9 mouse cellular contexts compared by ENCODE assay signal in the genomic region with DNA sequence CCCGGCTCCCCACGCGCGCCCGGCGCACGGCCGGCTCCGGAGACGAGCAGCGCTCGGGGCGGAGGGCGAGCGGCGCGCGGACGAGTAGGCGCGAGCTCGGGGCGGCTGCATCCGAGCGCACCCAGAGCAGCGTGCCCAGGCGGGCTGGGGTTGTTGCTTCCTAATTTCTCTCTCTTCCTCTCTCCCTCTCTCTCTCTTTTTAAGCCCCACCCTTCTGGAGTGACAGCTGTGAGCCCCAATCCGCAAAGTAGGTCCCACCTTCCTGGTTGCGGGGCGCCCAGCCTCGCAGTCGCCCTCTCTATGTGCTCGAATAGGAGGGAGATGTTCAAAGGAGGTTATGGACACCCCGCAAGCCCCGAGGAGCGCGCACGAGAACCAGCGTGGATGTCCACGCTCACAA. TPM values are rescaled to one million over a fixed set of nuclear protein-coding genes. Genes with fewer than 3 reads are reported as not detected.
DNase-seq lines count a peak whose midpoint lies in the region; ATAC-seq and TF ChIP-seq lines count a peak whose summit lies in the region.
"Had no signal": no experiment of that assay in that cellular context is flagged by ENCODE, and none has a peak within 500 bp of the region (broad histone marks: within the 10 kb centered on the region; RNA-seq: fewer than 3 reads in every experiment).

A gene (minus strand): TSS at position 162 of the 400 bp plus-strand sequence.

- no peak within 1 kb of the TSS for H3K27ac ChIP-seq in kidney, postnatal 0 days
- H3K27ac ChIP-seq in midbrain, embryonic 15.5 days: no peak within 1 kb of the TSS

- peak within 1 kb of the TSS; percentile 26 for H3K4me3 ChIP-seq in kidney, postnatal 0 days (replicated peaks; ENCODE audit: low read depth, low read length)
- peak within 1 kb of the TSS; percentile 53 for H3K4me3 ChIP-seq in midbrain, embryonic 15.5 days

- 2% methylated on average over 33 of the region's 40 CpGs for WGBS in kidney, postnatal 0 days
- under 1% methylated on average over 40 of the region's 40 CpGs for WGBS in midbrain, embryonic 15.5 days

- no peaks in the 10 kb centered on the region for H3K36me3 ChIP-seq in kidney, postnatal 0 days (ENCODE audit: insufficient read depth, low read length)
- H3K36me3 ChIP-seq in midbrain, embryonic 15.5 days (replicated peaks): no peaks in the 10 kb centered on the region

- H3K4me1 ChIP-seq in kidney, postnatal 0 days (replicated peaks; ENCODE audit: insufficient read depth, low read length): no peaks in the 10 kb centered on the region
- H3K4me1 ChIP-seq in midbrain, embryonic 15.5 days: peaks cover 15% of the 10 kb centered on the region

- TF ChIP-seq CTCF in kidney, postnatal 0 days (IDR thresholded peaks at IDR 0.05; ENCODE audit: low read depth): no peak

- DNase-seq in kidney, postnatal 0 days (ENCODE audit: low spot score): no peak
- no peak for DNase-seq in kidney, postnatal 10 days
- DNase-seq in frontal cortex, adult 2 months (ENCODE audit: extremely low spot score in 1 of 2, low spot score in 1 of 2): peak; percentile 50 to 84
- peak; percentile 55 to 68 for DNase-seq in left cerebral cortex, adult 8-10 months (ENCODE audit: low spot score in 2 of 2)
- DNase-seq in adipocyte (ENCODE audit: low spot score): no peak
- DNase-seq in thymus, adult 18-20 months: no peak
- DNase-seq in urinary bladder, postnatal 14 days (ENCODE audit: low spot score): no peak

- H3K9me3 ChIP-seq in kidney, postnatal 0 days (replicated peaks; ENCODE audit: low read length): no peaks in the 10 kb centered on the region
- H3K9me3 ChIP-seq in midbrain, embryonic 15.5 days: no peaks in the 10 kb centered on the region

- H3K9ac ChIP-seq in kidney, postnatal 0 days (ENCODE audit: low read depth, low read length): no peak within 1 kb of the TSS
- peak within 1 kb of the TSS; percentile 55 for H3K9ac ChIP-seq in midbrain, embryonic 15.5 days

- peaks cover 34% of the 10 kb centered on the region for H3K27me3 ChIP-seq in kidney, postnatal 0 days (ENCODE audit: insufficient read depth, low read length)
- H3K27me3 ChIP-seq in midbrain, embryonic 15.5 days (replicated peaks): peaks cover 49% of the 10 kb centered on the region

- peak within 1 kb of the TSS; percentile 60 for H3K4me2 ChIP-seq in kidney, postnatal 0 days (ENCODE audit: low read length)
- H3K4me2 ChIP-seq in midbrain, embryonic 15.5 days: peak within 1 kb of the TSS; percentile 96

- no peak for ATAC-seq in kidney, postnatal 0 days (replicated peaks; ENCODE audit: low FRiP score, low read depth)
- ATAC-seq in midbrain, embryonic 15.5 days (replicated peaks): no peak; the same call in 1 of the 2 replicates

RNA-seq across cellular contexts. Expression of the gene that starts here (rescaled TPM):
- polyA plus RNA-seq in kidney, postnatal 0 days (2015; fragmentation: Nextera tagmentation; extraction: Ambion mirVana): 0.14 and 0.24 TPM in 2 replicates
- 21.5 and 25.0 TPM in 2 replicates for polyA plus RNA-seq in frontal cortex, adult 2 months (2012; rRNA removed)
- 10 to 100 TPM; 49.1 to 62.3 (median 54.6) TPM for total RNA-seq in left cerebral cortex, adult 8-10 months (2022)
- 3.2 and 3.4 TPM in 2 replicates for polyA plus RNA-seq in midbrain, embryonic 15.5 days (2015; fragmentation: Nextera tagmentation; extraction: Ambion mirVana)
- total RNA-seq: MEL had no signal

Comparison
In these comparisons a context has a peak if more than half of its experiments do, and no peak if none do; other contexts are left out.
1. DNase-seq: peak in frontal cortex, adult 2 months (2 of 2) and left cerebral cortex, adult 8-10 months (2 of 2); none in kidney, postnatal 0 days (single experiment), kidney, postnatal 10 days (single experiment), adipocyte (single experiment), thymus, adult 18-20 months (0 of 2) and urinary bladder, postnatal 14 days (single experiment).